In the genomic region with DNA sequence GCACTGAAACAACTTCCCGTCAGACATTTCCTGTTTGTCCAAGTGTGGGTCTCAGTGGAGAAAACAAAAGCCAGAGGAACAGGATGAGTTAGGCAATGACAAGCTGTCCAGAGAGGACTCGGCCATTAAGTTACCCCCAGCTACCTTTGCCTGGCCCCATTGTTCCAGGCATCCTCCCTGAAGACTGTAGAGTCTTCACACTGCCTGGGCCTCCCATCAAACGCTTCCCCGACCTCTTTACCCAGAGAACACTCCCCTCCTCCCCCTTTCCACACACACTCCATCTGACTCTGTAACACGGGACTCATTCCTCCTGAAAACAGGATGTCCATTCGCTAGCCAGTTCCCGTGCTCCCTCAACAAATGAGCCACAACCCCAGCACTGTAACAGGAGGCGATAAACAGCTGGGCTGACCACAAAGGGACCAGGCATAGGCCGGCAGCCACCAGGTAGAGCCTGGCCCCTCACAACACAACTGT, we compare ENCODE assay signal across 8 mouse cellular contexts.
A peak's percentile ranks its signal among the peaks of the same experiment; 100 is the strongest.
DNase-seq lines count a peak whose midpoint lies in the region; ATAC-seq lines count a peak whose summit lies in the region.

No protein-coding gene starts in this region.

- H3K9me3 ChIP-seq in hindbrain, embryonic 13.5 days = no peaks in the 10 kb centered on the region
- H3K9me3 ChIP-seq in liver, embryonic 12.5 days (replicated peaks) = no peaks in the 10 kb centered on the region

- H3K27ac ChIP-seq in hindbrain, embryonic 13.5 days = 0 out of 2 replicates have a peak overlapping the region, but pooled peaks have one; percentile 44
- H3K27ac ChIP-seq in liver, embryonic 12.5 days = peak overlapping the region; percentile 36; the same call in 1 of the 2 replicates

- 67% methylated on average over 9 of the region's 9 CpGs for WGBS in hindbrain, embryonic 13.5 days
- WGBS in liver, embryonic 12.5 days (ENCODE audit: insufficient replicate concordance) = 30% methylated on average over 9 of the region's 9 CpGs

- peak; percentile 49 for DNase-seq in 416B (ENCODE audit: low read depth)
- DNase-seq in embryo, embryonic 9.5 days (ENCODE audit: extremely low spot score) = peak; percentile 15
- no peak for DNase-seq in thymus, postnatal 25 days
- no peak for DNase-seq in neural tube, embryonic 10.5 days (ENCODE audit: extremely low spot score, low spot score)
- DNase-seq in urinary bladder, postnatal 36 days (ENCODE audit: low spot score in 2 of 2) = no peak
- no peak for DNase-seq in layer of hippocampus, adult 8-10 months (ENCODE audit: low spot score in 2 of 2)

- ATAC-seq in hindbrain, embryonic 13.5 days (ENCODE audit: low FRiP score) = no peak
- ATAC-seq in liver, embryonic 12.5 days = peak; percentile 55

- H3K9ac ChIP-seq in hindbrain, embryonic 13.5 days = no peak overlapping the region
- H3K9ac ChIP-seq in liver, embryonic 12.5 days = no peak overlapping the region

- H3K4me3 ChIP-seq in hindbrain, embryonic 13.5 days = no peak overlapping the region
- no peak overlapping the region for H3K4me3 ChIP-seq in liver, embryonic 12.5 days

- no peaks in the 10 kb centered on the region; the same call in 1 of the 2 replicates for H3K36me3 ChIP-seq in hindbrain, embryonic 13.5 days
- H3K36me3 ChIP-seq in liver, embryonic 12.5 days = no peaks in the 10 kb centered on the region

- H3K4me2 ChIP-seq in hindbrain, embryonic 13.5 days = no peak overlapping the region
- no peak overlapping the region for H3K4me2 ChIP-seq in liver, embryonic 12.5 days

- H3K4me1 ChIP-seq in hindbrain, embryonic 13.5 days (replicated peaks) = no peaks in the 10 kb centered on the region
- 0 out of 2 replicates have a peak, but pooled peaks cover 4% of the 10 kb centered on the region for H3K4me1 ChIP-seq in liver, embryonic 12.5 days

- no peaks in the 10 kb centered on the region for H3K27me3 ChIP-seq in hindbrain, embryonic 13.5 days
- H3K27me3 ChIP-seq in liver, embryonic 12.5 days (replicated peaks) = no peaks in the 10 kb centered on the region

Comparison
In these comparisons a context has a peak if more than half of its experiments do, and no peak if none do; other contexts are left out.
1. DNase-seq: peak in 416B (single experiment) and embryo, embryonic 9.5 days (single experiment); none in thymus, postnatal 25 days (single experiment), neural tube, embryonic 10.5 days (single experiment), urinary bladder, postnatal 36 days (0 of 2) and layer of hippocampus, adult 8-10 months (0 of 2).